Mouse (Mus musculus) E14TG2a.4 (cell line): Measurements from ENCODE around the gene Nsmce1.
A peak's percentile ranks its signal among the peaks of the same experiment; 100 is the strongest.
"Not testable (repeated sequence)": the region's sequence is repeated elsewhere in the genome, so short reads cannot be mapped to it uniquely, and the experiment has no call there.

Experiments used
- H3K27me3 ChIP-seq: 2 replicates; pipeline ENCODE4 v1.6.1; 2014; ENCODE audit warnings: low read length, control low read depth; ENCODE audit not compliant: insufficient read depth
- H3K36me3 ChIP-seq: 2 replicates; pipeline ENCODE4 v1.6.1; 2014; ENCODE audit warnings: low read length, control low read depth; ENCODE audit not compliant: insufficient read depth
- H3K4me1 ChIP-seq: replicated peaks from 2 replicates; pipeline ENCODE4 v1.6.1; 2014; ENCODE audit warnings: low read depth, low read length, control low read depth
- H3K4me3 ChIP-seq: replicated peaks from 2 replicates; pipeline ENCODE4 v1.5.1; 2014; ENCODE audit warnings: mild to moderate bottlenecking, low read length
- H3K9me3 ChIP-seq: 2 replicates; pipeline ENCODE4 v1.6.1; 2014; ENCODE audit warnings: low read length, control low read depth
- CTCF ChIP-seq: conservative IDR thresholded peaks from 2 replicates; pipeline ENCODE4 v1.5.1; 2014; ENCODE audit warnings: low read length
- NANOG ChIP-seq: IDR thresholded peaks from 2 replicates; pipeline ENCODE4 v1.6.1; 2014; ENCODE audit warnings: borderline replicate concordance, low read length, mixed read lengths
- POU5F1 ChIP-seq: IDR thresholded peaks from 2 replicates; pipeline ENCODE4 v1.6.1; 2014; ENCODE audit warnings: low read length, borderline replicate concordance

Nsmce1 gene

GRCm38 (mm10) chr7:125434666-125435290 is 56.6 kb downstream of the Nsmce1 start:
- H3K36me3 ChIP-seq = no peaks in the 10 kb centered on the region
- H3K4me1 ChIP-seq = no peaks in the 10 kb centered on the region
- H3K4me3 ChIP-seq = no peak overlapping the region
- no peak for TF ChIP-seq NANOG
- no peak for TF ChIP-seq CTCF
- no peak for TF ChIP-seq POU5F1
- 0 out of 2 replicates have a peak, but pooled peaks cover 3% of the 10 kb centered on the region for H3K9me3 ChIP-seq
- H3K27me3 ChIP-seq = peaks cover 10% of the 10 kb centered on the region; the same call in 1 of the 2 replicates

GRCm38 (mm10) chr7:125433874-125434273 is 57.5 kb downstream of the Nsmce1 start:
- no peak for TF ChIP-seq CTCF
- no peak for TF ChIP-seq POU5F1
- TF ChIP-seq NANOG = no peak
- H3K4me1 ChIP-seq = no peaks in the 10 kb centered on the region
- no peaks in the 10 kb centered on the region for H3K36me3 ChIP-seq
- no peaks in the 10 kb centered on the region for H3K9me3 ChIP-seq
- H3K4me3 ChIP-seq = no peak overlapping the region
- H3K27me3 ChIP-seq = peaks cover 10% of the 10 kb centered on the region; the same call in 1 of the 2 replicates

GRCm38 (mm10) chr7:125430170-125430842 is 61.1 kb downstream of the Nsmce1 start:
- Histone ChIP-seq H3K36me3 (no peaks in the 10 kb centered on the region), H3K4me1 (peaks cover 9% of the 10 kb centered on the region; the same call in 1 of the 2 replicates), H3K9me3 (no peaks in the 10 kb centered on the region), H3K27me3 (peaks cover 10% of the 10 kb centered on the region; the same call in 1 of the 2 replicates), H3K4me3 (no peak overlapping the region)
- TF ChIP-seq CTCF (no peak), POU5F1 (no peak), NANOG (no peak)

GRCm38 (mm10) chr7:125428816-125429500 is 62.4 kb downstream of the Nsmce1 start:
- not testable (repeated sequence) for H3K9me3 ChIP-seq, H3K4me1 ChIP-seq, H3K27me3 ChIP-seq, H3K4me3 ChIP-seq, H3K36me3 ChIP-seq

- H3K4me1 ChIP-seq = peaks cover 9% of the 10 kb centered on the region; the same call in 1 of the 2 replicates
- H3K36me3 ChIP-seq = no peaks in the 10 kb centered on the region
- TF ChIP-seq POU5F1 (no peak), CTCF (no peak), NANOG (no peak)
- peaks cover 10% of the 10 kb centered on the region; the same call in 1 of the 2 replicates for H3K27me3 ChIP-seq
- no peaks in the 10 kb centered on the region for H3K9me3 ChIP-seq
- H3K4me3 ChIP-seq = no peak overlapping the region
Measured at GRCm38 (mm10) chr7:125428381-125428780, 63.0 kb downstream of the Nsmce1 start.

GRCm38 (mm10) chr7:125427492-125428090 is 63.8 kb downstream of the Nsmce1 start:
- no peaks in the 10 kb centered on the region for H3K9me3 ChIP-seq
- H3K4me1 ChIP-seq = peaks cover 15% of the 10 kb centered on the region
- peaks cover 10% of the 10 kb centered on the region; the same call in 1 of the 2 replicates for H3K27me3 ChIP-seq
- no peak overlapping the region for H3K4me3 ChIP-seq
- no peaks in the 10 kb centered on the region for H3K36me3 ChIP-seq
- TF ChIP-seq POU5F1 (no peak), CTCF (no peak), NANOG (no peak)

DNA sequence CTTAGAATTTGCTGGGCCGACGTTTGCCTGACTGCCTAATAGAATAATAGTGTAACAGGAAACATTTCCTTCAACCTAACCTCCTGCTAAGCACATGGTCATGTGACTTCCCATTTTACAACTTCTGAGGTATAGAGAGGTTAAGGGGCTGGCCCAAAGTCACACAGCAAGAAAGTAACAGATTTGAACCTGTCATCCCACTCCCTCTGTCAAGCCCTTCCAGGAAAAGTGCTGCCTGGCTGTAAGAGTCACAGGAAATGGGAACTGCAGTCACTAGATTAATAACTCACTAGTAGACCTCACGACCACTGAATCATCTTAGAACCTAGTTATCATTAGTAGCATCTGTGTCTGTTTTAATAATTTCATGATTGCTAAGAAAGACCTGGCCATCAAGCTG is 68.3 kb downstream of the Nsmce1 start:
- Histone ChIP-seq H3K27me3 (no peaks in the 10 kb centered on the region), H3K9me3 (no peaks in the 10 kb centered on the region), H3K4me1 (peaks cover 38% of the 10 kb centered on the region), H3K4me3 (no peak overlapping the region), H3K36me3 (no peaks in the 10 kb centered on the region)
- TF ChIP-seq POU5F1 (no peak), NANOG (no peak), CTCF (no peak)

DNA sequence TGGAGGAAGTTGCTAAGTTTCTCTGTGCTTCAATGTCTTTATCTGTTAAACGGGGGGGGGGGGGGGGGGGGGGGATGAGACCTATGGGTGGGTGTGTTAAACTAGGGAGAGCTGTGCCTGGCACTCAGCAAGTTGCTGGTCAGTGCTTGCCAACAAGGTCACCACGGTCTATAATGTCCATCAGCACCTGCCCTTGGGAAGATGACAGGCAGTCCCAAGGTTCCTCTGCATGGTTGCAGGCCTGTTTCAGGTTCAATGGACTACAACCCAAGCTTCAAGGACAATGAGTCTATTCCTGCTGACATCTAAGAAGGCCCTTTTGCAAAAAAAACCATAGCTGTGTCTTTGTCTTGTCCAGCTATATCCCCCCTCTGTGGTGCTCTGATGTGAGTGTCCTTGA is 69.5 kb downstream of the Nsmce1 start:
- peaks cover 44% of the 10 kb centered on the region for H3K4me1 ChIP-seq
- no peaks in the 10 kb centered on the region for H3K36me3 ChIP-seq
- no peaks in the 10 kb centered on the region for H3K9me3 ChIP-seq
- TF ChIP-seq NANOG = no peak
- TF ChIP-seq CTCF = no peak
- TF ChIP-seq POU5F1 = no peak
- no peaks in the 10 kb centered on the region for H3K27me3 ChIP-seq
- no peak overlapping the region for H3K4me3 ChIP-seq

DNA sequence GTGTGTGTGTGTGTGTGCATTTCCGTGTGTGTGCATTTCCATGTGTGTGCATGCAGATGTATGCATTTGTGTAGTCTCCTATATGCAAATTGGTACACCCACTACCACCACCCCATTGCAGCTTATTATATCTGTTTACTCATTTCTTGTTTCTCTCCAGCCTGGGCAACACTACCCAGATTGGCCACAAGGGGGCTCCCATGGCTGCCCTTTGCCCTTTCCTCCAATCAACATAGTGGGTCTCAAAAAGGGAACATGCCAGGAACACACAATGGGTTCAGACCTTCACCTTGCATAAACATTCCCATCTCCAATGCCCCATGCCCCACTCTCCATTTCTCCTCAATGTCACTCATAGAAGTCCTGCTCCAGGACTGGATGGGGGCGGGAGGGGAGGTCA is 71.2 kb downstream of the Nsmce1 start:
- TF ChIP-seq CTCF = peak; percentile 85
- no peak for TF ChIP-seq POU5F1
- TF ChIP-seq NANOG = no peak
- peaks cover 60% of the 10 kb centered on the region for H3K4me1 ChIP-seq
- H3K27me3 ChIP-seq = no peaks in the 10 kb centered on the region
- no peaks in the 10 kb centered on the region for H3K9me3 ChIP-seq
- no peaks in the 10 kb centered on the region for H3K36me3 ChIP-seq
- no peak overlapping the region for H3K4me3 ChIP-seq
